Mouse (Mus musculus) ES-Bruce4 (cell line): Measurements from ENCODE around the gene Adam15.

Source experiments
- CTCF ChIP-seq: IDR thresholded peaks from one replicate; pipeline ENCODE4 v1.8.1; 2011; ENCODE audit warnings: low read depth, low read length
- POLR2A ChIP-seq: IDR thresholded peaks from one replicate; pipeline ENCODE4 v1.8.1; 2011; ENCODE audit warnings: low read length; ENCODE audit not compliant: insufficient read depth

DNA sequence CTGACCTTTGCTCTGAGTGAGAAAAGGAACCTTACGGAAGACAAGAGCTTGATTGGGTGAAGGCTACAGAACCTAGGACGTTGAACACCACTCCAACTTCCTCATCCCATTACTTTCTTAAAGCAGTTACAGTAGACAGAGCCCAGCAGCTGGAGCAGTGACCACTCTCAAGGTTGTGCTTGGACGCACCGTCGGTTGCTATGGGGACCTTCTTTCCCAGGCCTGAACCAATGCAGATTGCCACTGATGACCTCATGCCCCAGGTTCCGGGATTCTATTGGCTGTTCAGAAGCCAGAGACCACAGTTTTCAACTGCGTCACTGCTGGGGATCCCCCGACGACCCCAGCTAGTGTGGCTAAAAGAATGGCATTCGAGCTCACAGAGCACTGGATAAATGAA is 18.8 kb downstream of the Adam15 start:
- TF ChIP-seq CTCF = no peak
- TF ChIP-seq POLR2A = no peak
